7 mouse cellular contexts compared by ENCODE assay signal in the genomic region with DNA sequence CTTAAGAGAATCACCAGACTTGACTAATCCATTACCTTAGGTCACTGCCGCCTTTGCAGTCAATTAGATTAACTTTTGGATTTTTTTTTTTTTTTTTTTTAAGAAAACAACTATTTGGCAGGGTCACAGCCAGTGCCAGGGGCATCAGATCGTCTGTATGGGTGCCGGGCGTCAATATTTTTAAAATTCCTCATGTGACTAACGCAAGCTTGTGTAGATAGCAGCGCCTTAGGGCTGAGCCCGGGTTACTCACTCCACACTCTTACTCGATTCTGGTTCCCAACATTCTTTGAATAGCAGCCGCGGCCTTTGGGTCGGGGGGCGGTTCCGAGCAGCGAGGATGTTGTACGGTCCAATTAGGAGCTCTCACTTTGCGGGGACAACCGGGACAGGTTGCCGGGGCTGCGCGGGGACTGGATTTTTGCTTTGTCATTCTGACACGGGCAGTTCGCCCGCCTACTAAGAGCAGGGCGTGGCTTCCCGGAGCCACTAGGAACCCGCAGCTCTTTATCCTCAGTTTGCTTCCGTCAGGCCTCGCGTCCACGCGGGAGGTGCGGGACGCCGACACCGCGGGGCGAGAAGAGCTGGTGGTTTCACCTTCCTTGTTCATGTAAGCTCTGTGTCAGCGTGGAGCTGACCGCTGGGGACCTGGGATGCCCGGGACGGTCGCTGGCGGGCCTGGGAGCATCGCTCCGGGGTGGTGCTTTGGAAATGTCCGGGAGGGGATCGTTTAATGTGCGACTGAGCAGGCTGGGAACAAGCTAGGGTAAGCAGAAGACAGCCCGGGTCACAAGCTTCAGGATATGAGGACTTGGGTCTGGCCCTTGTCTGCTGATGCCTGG. TPM values are rescaled to one million over a fixed set of nuclear protein-coding genes. Genes with fewer than 3 reads are reported as not detected.
DNase-seq lines count a peak whose midpoint lies in the region; ATAC-seq lines count a peak whose summit lies in the region.

No protein-coding gene starts in this region.

- H3K9ac ChIP-seq in intestine, embryonic 15.5 days = peak overlapping the region; percentile 86

- intact Hi-C loops in left cerebral cortex, postnatal 25 days (cut with DNase I) = loop anchor here (1.0 to 10.0 kb wide), 3 partner anchors 47 to 224 kb away; a partner anchor contains a TSS

- H3K27me3 ChIP-seq in intestine, embryonic 15.5 days (replicated peaks) = no peaks in the 10 kb centered on the region
- peaks cover 10% of the 10 kb centered on the region; the same call in 1 of the 2 replicates for H3K27me3 ChIP-seq in midbrain, embryonic 10.5 days (ENCODE audit: low read depth, poor library complexity, severe bottlenecking)

- H3K9me3 ChIP-seq in intestine, embryonic 15.5 days = no peaks in the 10 kb centered on the region
- no peaks in the 10 kb centered on the region for H3K9me3 ChIP-seq in midbrain, embryonic 10.5 days (replicated peaks)

- under 1% methylated on average over 49 of the region's 49 CpGs for WGBS in intestine, embryonic 15.5 days
- WGBS in midbrain, embryonic 10.5 days = under 1% methylated on average over 49 of the region's 49 CpGs

- peak; percentile 88 to 90 for DNase-seq in adrenal gland, adult 18-20 months (ENCODE audit: low spot score in 2 of 2)
- DNase-seq in embryo, embryonic 11 days = peak; percentile 95
- DNase-seq in gastrocnemius, postnatal 25 days = peak; percentile 94
- peak; percentile 91 to 95 for DNase-seq in left cerebral cortex, postnatal 25 days (ENCODE audit: low spot score in 2 of 2)
- DNase-seq in midbrain, embryonic 10.5 days (ENCODE audit: low spot score) = peak; percentile 91
- peak; percentile 79 for DNase-seq in right cerebral cortex, postnatal 4 days

- H3K4me1 ChIP-seq in intestine, embryonic 15.5 days (replicated peaks) = peaks cover 14% of the 10 kb centered on the region; the same call in 1 of the 2 replicates
- H3K4me1 ChIP-seq in midbrain, embryonic 10.5 days = peaks cover 50% of the 10 kb centered on the region

- H3K27ac ChIP-seq in intestine, embryonic 15.5 days = peak overlapping the region; percentile 96
- H3K27ac ChIP-seq in midbrain, embryonic 10.5 days (replicated peaks) = peak overlapping the region; percentile 98

- peak; percentile 91 for ATAC-seq in intestine, embryonic 15.5 days

- peak overlapping the region; percentile 71 for H3K4me2 ChIP-seq in intestine, embryonic 15.5 days (replicated peaks)

- H3K4me3 ChIP-seq in intestine, embryonic 15.5 days (replicated peaks) = peak overlapping the region; percentile 79
- H3K4me3 ChIP-seq in midbrain, embryonic 10.5 days = peak overlapping the region; percentile 74

- H3K36me3 ChIP-seq in intestine, embryonic 15.5 days = no peaks in the 10 kb centered on the region
- peaks cover 19% of the 10 kb centered on the region for H3K36me3 ChIP-seq in midbrain, embryonic 10.5 days

RNA-seq across cellular contexts. Expression of a gene that starts 7.5 kb away (rescaled TPM):
- 1 to 10 TPM; 1.4 to 2.0 TPM for total RNA-seq in adrenal gland, adult 18-20 months (2021)
- total RNA-seq in gastrocnemius, postnatal 25 days (2021) = 1 to 10 TPM in 1 of 2 experiments, under 1 TPM in 1; 0.97 to 1.4 TPM
- 0.42 and 0.46 TPM in 2 replicates for polyA plus RNA-seq in intestine, embryonic 15.5 days (2015; fragmentation: Nextera tagmentation; extraction: Ambion mirVana)
- 1 to 10 TPM in 1 of 2 experiments, under 1 TPM in 1; 0.66 to 2.4 TPM for total RNA-seq in left cerebral cortex, postnatal 25 days (2021)
- polyA plus RNA-seq in midbrain, embryonic 10.5 days (2016; fragmentation: Nextera tagmentation; extraction: Ambion mirVana) = 0.15 and 0.20 TPM in 2 replicates

RNA-seq across cellular contexts. Expression of a gene that starts 25.2 kb away (rescaled TPM):
- 100 to 1,000 TPM in 1 of 2 experiments, 10 to 100 TPM in 1; 86.4 to 142 TPM for total RNA-seq in adrenal gland, adult 18-20 months (2021)
- 10 to 100 TPM; 48.6 to 49.7 TPM for total RNA-seq in gastrocnemius, postnatal 25 days (2021)
- polyA plus RNA-seq in intestine, embryonic 15.5 days (2015; fragmentation: Nextera tagmentation; extraction: Ambion mirVana) = 106 and 115 TPM in 2 replicates
- total RNA-seq in left cerebral cortex, postnatal 25 days (2021) = 10 to 100 TPM; 43.0 to 43.4 TPM
- 163 and 169 TPM in 2 replicates for polyA plus RNA-seq in midbrain, embryonic 10.5 days (2016; fragmentation: Nextera tagmentation; extraction: Ambion mirVana)

Comparison
In these comparisons a context has a peak if more than half of its experiments do, and no peak if none do; other contexts are left out.
1. Peak in every context shown above with its lines: DNase-seq, ATAC-seq, H3K4me3 ChIP-seq and H3K27ac ChIP-seq.